Mouse (Mus musculus): ENCODE results near the gene Noxa1. TPM values are rescaled to one million over a fixed set of nuclear protein-coding genes. Genes with fewer than 3 reads are reported as not detected.

The Noxa1 gene
- not detected for total RNA-seq (2023)

GRCm38 (mm10) chr2:25095109-25095850 lies at the start of gene Noxa1:
Noxa1 (minus strand) TSS chr2:25095149.

GRCm38 (mm10) chr2:25080076-25080475 lies 14.9 kb downstream of the Noxa1 start, which contains the start of gene Entpd8:
Entpd8 (plus strand) TSS chr2:25080304.

DNA sequence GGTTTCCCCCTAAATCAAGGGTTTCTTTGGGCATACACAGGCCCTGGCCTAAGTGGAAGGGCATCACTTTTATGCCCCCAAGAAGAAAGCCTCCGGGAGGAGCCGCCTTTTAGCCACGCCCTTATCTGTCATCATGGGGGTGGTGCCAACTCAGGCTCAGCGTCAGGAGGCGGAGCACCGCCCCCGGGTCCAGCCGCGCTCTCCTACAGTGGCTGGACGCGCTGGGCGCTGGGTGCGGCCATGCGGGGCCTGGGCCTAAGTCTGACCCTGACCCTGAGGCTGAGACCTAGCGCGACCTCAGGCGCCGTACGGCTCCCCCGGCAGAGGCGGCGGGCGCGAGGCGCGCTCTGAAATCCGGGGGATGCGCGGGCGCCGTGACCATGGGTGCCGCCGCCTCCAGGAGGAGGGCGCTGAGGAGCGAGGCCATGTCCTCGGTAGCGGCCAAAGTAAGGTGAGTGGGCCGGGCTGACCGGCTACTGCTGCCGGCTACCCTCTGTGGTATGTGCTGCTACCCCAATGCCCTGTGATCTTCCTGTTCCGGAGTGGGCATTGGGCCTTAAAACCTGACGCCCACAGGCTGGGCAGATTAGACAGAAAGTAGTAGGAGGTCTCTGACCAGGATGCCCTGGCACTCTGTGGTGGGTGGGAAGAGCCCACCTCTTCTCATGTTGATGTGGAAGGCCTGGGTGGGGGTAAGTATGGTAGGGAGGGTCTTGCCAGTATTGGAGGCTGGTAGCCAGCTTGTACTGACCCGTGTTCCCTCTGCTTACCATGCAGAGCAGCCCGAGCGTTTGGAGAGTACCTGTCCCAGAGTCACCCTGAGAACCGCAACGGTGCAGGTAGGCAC lies 40.5 kb downstream of the Noxa1 start, which contains the start of gene Nsmf:
Gene Nsmf, plus strand, starts transcription at position 135 of the 847 bp plus-strand sequence.

Other genes starting within 250 kb of the Noxa1 start
- 10 to 100 TPM; 49.2 to 63.7 TPM for gene Ehmt1, start 175.5 kb downstream of the Noxa1 start, total RNA-seq (2023)
- 100 to 1,000 TPM; 100 to 108 TPM for gene Arrdc1, start 159.9 kb downstream of the Noxa1 start, total RNA-seq (2023)
- 10 to 100 TPM in 1 of 2 experiments, 1 to 10 TPM in 1; 9.1 to 11.6 TPM for gene Zmynd19, start 145.4 kb downstream of the Noxa1 start, total RNA-seq (2023)
- gene Dph7, start 132.7 kb downstream of the Noxa1 start, total RNA-seq (2023), result 1 to 10 TPM; 4.1 to 4.4 TPM
- 10 to 100 TPM; 19.4 to 23.6 TPM for gene Mrpl41, start 120.1 kb downstream of the Noxa1 start, total RNA-seq (2023)
- 100 to 1,000 TPM; 193 to 200 TPM for gene Pnpla7, start 119.1 kb downstream of the Noxa1 start, total RNA-seq (2023)
- 10 to 100 TPM; 14.5 to 19.9 TPM for gene Nsmf, start 40.8 kb downstream of the Noxa1 start, total RNA-seq (2023)
- not detected for gene Entpd8, start 14.8 kb downstream of the Noxa1 start, total RNA-seq (2023)
- gene Nrarp, start 85.6 kb upstream of the Noxa1 start, total RNA-seq (2023), result under 1 TPM; 0.57 to 0.73 TPM
- gene Tor4a, start 101.7 kb upstream of the Noxa1 start, total RNA-seq (2023), result 10 to 100 TPM; 39.0 to 42.5 TPM
- gene Nelfb, start 116.3 kb upstream of the Noxa1 start, total RNA-seq (2023), result 10 to 100 TPM; 46.2 to 55.8 TPM
- gene Stpg3, start 119.5 kb upstream of the Noxa1 start, total RNA-seq (2023), result under 1 TPM; 0.29 to 0.40 TPM
- not detected for gene Fam166a, start 123.6 kb upstream of the Noxa1 start, total RNA-seq (2023)
- 100 to 1,000 TPM; 254 to 279 TPM for gene Tubb4b, start 129.6 kb upstream of the Noxa1 start, total RNA-seq (2023)
- gene Slc34a3, start 139.2 kb upstream of the Noxa1 start, total RNA-seq (2023), result not detected
- gene Rnf224, start 141.6 kb upstream of the Noxa1 start, total RNA-seq (2023), result not detected
- under 1 TPM in 1 of 2 experiments, not detected in 1; 0.29 TPM for gene Rnf208, start 147.1 kb upstream of the Noxa1 start, total RNA-seq (2023)
- gene Cysrt1, start 147.3 kb upstream of the Noxa1 start, total RNA-seq (2023), result not detected
- gene AL732309.1, start 151.7 kb upstream of the Noxa1 start, total RNA-seq (2023), result 1 to 10 TPM in 1 of 2 experiments, under 1 TPM in 1; 0.53 to 3.2 TPM
- 10 to 100 TPM; 17.8 to 19.1 TPM for gene Tmem203, start 160.3 kb upstream of the Noxa1 start, total RNA-seq (2023)
- 10 to 100 TPM; 12.7 to 14.6 TPM for gene Tprn, start 167.5 kb upstream of the Noxa1 start, total RNA-seq (2023)
- gene Ssna1, start 177.3 kb upstream of the Noxa1 start, total RNA-seq (2023), result 10 to 100 TPM; 60.4 to 61.5 TPM
- 10 to 100 TPM; 79.1 to 82.3 TPM for gene Anapc2, start 177.3 kb upstream of the Noxa1 start, total RNA-seq (2023)
- not detected for gene Tmem210, start 193.0 kb upstream of the Noxa1 start, total RNA-seq (2023)
- not detected for gene Lrrc26, start 194.8 kb upstream of the Noxa1 start, total RNA-seq (2023)
- not detected for gene Grin1, start 224.0 kb upstream of the Noxa1 start, total RNA-seq (2023)
- gene Man1b1, start 237.2 kb upstream of the Noxa1 start, total RNA-seq (2023), result 10 to 100 TPM; 39.8 to 46.7 TPM